Mouse (Mus musculus) MEL (cell line): ENCODE data around the gene Gm6899.

Experiments
- CHD1 ChIP-seq: IDR thresholded peaks from 2 replicates; pipeline ENCODE4 v1.6.1; 2012; ENCODE audit warnings: low read depth, mild to moderate bottlenecking, inconsistent platforms, low read length, improper control_type of control experiment
- CHD2 ChIP-seq: IDR thresholded peaks from 2 replicates; pipeline ENCODE4 v1.6.1; 2011; ENCODE audit warnings: low read length, improper control_type of control experiment
- CTCF ChIP-seq, 3 experiments: IDR thresholded peaks in 2 of 3; conservative IDR thresholded peaks in 1 of 3; 2 replicates each; pipeline ENCODE4 v1.5.1; 2011 to 2012; ENCODE audit warnings: low read length in 3 of 3, low read depth in 2 of 3, mild to moderate bottlenecking in 2 of 3, improper control_type of control experiment in 1 of 3, inconsistent platforms in 1 of 3, mixed read lengths in 1 of 3, moderate library complexity in 1 of 3; ENCODE audit not compliant: control insufficient read depth in 1 of 3, insufficient read depth in 1 of 3, poor library complexity in 1 of 3, severe bottlenecking in 1 of 3
- ELF1 ChIP-seq: IDR thresholded peaks from 2 replicates; pipeline ENCODE4 v1.6.1; 2014; ENCODE audit warnings: low read depth, mild to moderate bottlenecking, inconsistent platforms, low read length, improper control_type of control experiment, moderate library complexity
- HCFC1 ChIP-seq: IDR thresholded peaks from 2 replicates; pipeline ENCODE4 v1.6.1; 2012; ENCODE audit warnings: low read depth, mild to moderate bottlenecking, inconsistent platforms, low read length, improper control_type of control experiment, moderate library complexity
- JUND ChIP-seq: IDR thresholded peaks from 2 replicates; pipeline ENCODE4 v1.6.1; 2011; ENCODE audit warnings: low read depth, mild to moderate bottlenecking, improper control_type of control experiment, low read length
- KAT2A ChIP-seq: conservative IDR thresholded peaks from 2 replicates; pipeline ENCODE4 v1.6.1; 2012; ENCODE audit warnings: low read depth, low read length, improper control_type of control experiment, inconsistent platforms
- MAFK ChIP-seq: IDR thresholded peaks from 2 replicates; pipeline ENCODE4 v1.6.1; 2011; ENCODE audit warnings: low read depth, mild to moderate bottlenecking, low read length, improper control_type of control experiment, borderline replicate concordance
- POLR2A ChIP-seq, 2 experiments: IDR thresholded peaks; 2 replicates each; pipeline ENCODE4 v1.6.1; 2011 to 2012; ENCODE audit warnings: low read length in 2 of 2, mild to moderate bottlenecking in 2 of 2, control low read depth in 1 of 2, improper control_type of control experiment in 1 of 2, low read depth in 1 of 2, moderate library complexity in 1 of 2; ENCODE audit not compliant: control insufficient read depth in 1 of 2, insufficient read depth in 1 of 2, poor library complexity in 1 of 2
- SMC3 ChIP-seq: IDR thresholded peaks from 2 replicates; pipeline ENCODE4 v1.6.1; 2011; ENCODE audit warnings: low read depth, low read length, improper control_type of control experiment

DNA sequence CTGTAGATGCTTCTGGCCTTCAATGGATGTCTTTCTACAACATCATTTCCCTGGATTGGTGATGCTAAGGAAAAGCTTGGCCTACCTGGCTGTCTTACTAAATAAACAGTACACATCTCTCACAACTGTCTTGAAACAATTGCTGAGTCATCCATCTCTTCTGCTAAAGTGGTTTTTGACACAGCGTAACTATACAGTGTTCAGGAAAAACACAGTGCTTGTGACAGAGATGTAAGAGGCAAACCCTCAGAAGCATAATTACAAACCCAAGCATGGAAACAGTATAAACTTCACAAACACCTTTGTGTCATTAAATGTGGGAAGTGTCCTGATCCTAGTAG lies 5.9 kb upstream of the Gm6899 start:
- no peak for TF ChIP-seq CTCF (IDR thresholded peaks at IDR 0.05 in 2 of 3, conservative IDR thresholded peaks at IDR 0.05 in 1 of 3; ENCODE audit: control insufficient read depth in 1 of 3, insufficient read depth in 1 of 3, low read depth in 2 of 3, low read length in 3 of 3, poor library complexity in 1 of 3, severe bottlenecking in 1 of 3)
- no peak for TF ChIP-seq POLR2A (IDR thresholded peaks at IDR 0.05; ENCODE audit: control insufficient read depth in 1 of 2, insufficient read depth in 1 of 2, low read depth in 1 of 2, low read length in 2 of 2, poor library complexity in 1 of 2)
- no peak for TF ChIP-seq SMC3
- no peak for TF ChIP-seq CHD2
- no peak for TF ChIP-seq KAT2A
- TF ChIP-seq CHD1 = no peak
- TF ChIP-seq MAFK = no peak
- no peak for TF ChIP-seq JUND
- no peak for TF ChIP-seq HCFC1
- no peak for TF ChIP-seq ELF1
